Mouse (Mus musculus) lung, postnatal 4 days (tissue): ENCODE results near the gene Coro2b.

Experiments
- DNase-seq, 2 experiments: peaks; one replicate each; pipeline ENCODE4 v3.0.0; 2021

Gene Coro2b

DNA sequence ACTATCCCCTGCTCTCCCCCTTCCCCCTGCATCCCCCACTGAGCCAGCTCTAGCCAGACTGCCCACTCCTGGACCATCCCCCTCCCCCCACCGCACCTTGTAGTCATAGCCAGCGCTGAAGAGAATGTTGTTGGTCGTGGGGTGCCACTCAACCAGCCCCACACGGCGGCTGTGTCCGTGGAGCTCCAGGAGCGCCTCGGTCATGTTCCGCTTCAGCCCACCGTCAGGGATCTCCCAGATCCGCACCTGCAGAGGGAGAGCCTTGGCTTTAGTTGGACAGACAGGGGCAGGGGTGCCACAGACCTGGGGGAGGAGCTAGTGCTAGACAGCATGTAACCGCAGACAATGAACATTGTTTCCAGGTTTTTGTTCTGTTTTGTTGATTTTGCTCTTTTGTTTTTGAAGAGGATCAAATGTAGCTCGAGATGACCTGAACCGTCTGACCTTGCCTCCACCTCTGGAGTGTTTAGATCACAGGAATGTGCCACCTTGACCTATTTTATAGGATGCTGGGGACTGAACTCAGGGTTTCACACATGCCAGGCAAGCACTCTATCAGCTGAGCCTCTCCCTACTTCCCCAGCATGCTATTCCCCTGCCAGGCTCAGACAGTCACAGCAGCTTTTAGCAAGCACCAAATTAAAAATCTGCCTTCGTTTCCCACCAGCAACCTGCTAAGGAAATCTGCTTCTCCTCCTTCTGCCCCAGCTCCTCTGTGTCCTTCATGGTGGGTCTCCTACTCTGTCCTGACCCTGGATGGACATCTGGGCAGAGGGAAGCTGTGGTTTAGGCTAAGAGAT, 104.4 kb downstream of the Coro2b start:
- no peak for DNase-seq

DNA sequence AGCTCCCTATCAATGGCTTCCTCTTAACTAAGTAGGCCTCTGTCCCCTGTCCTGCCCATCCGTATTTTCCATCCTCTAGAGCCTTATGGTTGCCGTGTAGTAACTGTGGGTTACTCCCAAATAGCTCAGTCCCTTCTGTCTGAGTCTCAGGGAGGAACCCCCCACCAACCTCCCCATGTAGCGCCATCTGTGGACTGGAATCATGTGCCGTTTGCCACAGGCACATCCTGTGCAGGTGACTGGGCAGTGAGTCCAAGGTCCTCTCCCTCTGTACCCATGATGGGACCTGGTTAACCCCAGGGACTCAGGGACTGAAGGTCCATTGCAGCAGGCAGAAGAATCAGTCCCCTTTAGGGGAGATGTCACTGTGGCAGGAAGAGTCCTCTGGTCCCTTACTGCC, 106.1 kb downstream of the Coro2b start:
- no peak for DNase-seq

DNA sequence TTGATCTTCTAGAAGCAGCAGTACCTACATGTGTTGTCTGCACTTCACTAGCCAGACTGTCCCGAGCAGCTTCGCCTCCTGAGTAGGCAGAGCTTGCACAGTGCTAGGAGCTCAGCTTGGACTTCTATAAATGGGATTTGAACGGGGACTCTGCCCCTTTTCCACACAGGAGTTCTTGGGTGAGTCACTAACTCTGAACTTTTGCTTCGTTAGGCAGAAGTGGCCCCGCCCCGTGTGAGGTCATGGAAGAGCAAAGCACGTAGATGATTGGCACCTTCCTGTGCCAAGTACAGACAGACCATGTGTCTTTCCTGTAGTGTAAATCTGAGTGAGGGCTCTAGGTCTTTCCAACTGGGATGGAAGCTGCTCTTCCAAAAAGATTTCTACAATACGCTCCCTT, 109.8 kb downstream of the Coro2b start:
- DNase-seq: peak; percentile 50 to 54

DNA sequence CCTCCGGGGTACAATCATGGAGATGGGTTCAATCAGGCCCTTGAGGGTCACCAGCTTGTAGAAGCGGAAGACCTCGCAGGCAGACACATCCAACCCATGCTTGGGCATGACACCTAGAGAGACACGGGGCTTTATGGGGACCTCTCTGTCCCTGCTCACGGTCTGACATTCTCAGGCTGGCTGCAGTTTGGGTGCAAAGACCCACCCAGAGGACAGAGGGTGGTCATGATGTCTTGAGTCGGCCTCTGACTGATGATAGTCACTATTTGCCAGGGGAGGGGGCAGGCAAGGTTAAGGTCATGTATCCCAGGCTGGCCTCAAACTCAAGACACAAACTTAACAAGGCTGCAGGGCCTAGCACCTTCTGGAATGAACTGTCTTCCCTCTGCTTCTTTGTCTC, 110.3 kb downstream of the Coro2b start:
- no peak for DNase-seq

DNA sequence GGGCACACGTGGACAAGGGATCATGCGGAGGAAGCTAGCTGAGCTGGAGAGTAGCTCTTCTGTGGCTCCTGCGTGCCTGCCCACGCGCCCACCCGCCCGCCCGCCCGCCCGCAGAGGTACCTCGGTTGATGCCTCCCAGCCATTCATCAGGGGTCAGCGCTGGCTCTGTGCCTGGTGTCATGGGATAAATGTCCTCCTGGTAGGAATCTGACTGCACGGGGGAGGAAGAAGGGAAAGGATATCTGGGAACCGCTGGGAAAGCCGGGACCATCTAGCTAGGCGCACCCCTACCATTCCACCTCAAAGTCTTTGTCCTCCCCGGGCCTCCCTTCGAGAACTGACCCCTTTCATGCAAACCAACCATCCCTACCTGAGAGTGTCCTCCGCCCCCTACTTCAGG, 110.8 kb downstream of the Coro2b start:
- no peak for DNase-seq

DNA sequence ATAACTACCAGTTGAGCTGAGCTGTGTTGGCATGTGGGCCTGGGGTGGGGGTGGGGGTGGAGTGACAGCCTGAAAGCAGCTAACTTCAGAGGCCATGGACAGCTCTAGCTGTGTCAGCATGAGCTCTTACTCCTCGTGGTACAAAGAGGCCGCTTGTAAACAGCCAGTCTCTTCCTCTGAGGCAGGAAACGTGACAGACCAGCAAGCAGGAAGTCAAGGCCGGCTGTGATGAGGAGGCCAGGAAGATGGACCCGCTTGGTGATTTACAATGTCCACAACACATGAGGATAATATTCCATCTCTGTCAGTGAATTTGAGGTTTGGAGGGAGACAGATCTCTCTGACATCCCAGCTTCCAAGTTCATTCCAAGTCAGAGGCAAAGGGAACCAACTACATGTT, 111.6 kb downstream of the Coro2b start:
- DNase-seq: peak; percentile 50 to 57

DNA sequence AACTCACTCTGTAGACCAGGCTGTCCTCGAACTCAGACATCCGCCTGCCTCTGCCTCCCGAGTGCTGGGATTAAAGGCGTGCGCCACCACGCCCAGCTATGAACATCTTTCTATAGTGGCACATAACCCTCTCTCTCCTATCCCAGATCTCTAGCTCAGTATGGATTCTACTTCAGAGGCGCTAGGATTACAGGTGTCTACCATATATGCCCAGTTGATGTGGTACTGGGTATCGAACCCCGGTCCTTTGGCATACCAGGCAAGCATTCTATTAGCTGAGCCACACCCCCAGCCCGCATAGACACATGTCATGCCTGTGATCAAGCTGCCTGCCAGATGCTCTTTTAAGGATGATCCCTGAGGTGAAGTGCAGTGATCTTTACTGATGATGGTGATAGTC, 113.0 kb downstream of the Coro2b start:
- no peak for DNase-seq

DNA sequence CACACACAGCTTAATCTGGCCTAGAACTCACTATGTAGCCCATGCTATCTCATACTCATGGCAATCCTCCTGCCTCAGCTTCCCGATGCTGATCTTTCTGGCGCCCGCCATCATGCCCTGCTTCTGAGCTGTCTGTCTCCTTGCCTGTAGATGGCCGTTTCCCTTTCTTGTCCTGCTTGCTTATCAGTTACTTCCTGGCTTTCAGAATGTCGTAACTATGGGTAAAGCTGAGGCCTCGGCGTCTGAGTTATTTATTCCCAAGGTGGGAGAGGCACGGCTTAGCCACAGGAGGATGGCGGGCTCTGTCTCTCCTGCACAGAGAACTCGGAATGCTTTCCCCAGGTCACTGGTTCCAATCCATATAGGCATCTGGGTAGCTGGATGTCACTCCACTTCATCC, 113.9 kb downstream of the Coro2b start:
- no peak for DNase-seq

DNA sequence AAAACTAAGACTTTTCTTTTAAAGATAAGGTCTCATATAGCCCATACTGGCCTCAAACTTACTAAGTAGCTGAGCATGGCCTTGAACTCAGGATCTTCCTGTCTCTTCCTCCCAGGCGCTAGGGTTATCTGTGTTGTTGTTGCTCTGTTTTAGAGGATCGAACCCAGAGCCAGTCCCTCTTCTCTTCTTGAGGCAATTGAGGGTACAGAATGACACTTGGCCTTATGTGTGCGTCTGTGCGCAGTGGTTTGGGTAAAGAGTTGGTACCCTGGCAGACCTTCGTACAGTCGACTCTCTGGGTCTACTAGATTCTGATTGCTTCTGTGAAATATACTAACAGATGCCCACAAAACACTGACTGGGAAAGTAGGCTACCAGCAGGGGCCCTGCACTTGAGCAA, 114.9 kb downstream of the Coro2b start:
- no peak for DNase-seq

DNA sequence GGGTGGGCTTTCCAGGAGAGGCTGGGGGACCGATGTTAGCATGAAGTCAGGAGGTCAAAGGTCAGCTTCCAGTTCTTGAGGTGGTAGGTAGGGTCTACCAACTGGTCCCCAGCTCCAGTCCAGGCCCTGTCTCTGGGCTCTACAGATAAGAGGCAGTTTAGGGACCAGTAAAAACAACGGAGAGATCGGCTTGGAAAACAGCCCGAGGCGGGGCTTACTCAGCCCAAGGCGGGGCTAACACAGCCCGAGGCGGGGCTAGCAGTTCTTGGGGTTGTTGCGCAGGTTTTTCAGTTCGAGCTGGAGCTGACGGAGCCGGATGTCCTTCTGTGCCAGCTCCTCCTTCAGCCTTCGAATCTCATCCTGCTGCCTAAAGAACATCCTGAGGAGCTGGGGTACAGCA, 115.8 kb downstream of the Coro2b start:
- peak; percentile 88 to 92 for DNase-seq

DNA sequence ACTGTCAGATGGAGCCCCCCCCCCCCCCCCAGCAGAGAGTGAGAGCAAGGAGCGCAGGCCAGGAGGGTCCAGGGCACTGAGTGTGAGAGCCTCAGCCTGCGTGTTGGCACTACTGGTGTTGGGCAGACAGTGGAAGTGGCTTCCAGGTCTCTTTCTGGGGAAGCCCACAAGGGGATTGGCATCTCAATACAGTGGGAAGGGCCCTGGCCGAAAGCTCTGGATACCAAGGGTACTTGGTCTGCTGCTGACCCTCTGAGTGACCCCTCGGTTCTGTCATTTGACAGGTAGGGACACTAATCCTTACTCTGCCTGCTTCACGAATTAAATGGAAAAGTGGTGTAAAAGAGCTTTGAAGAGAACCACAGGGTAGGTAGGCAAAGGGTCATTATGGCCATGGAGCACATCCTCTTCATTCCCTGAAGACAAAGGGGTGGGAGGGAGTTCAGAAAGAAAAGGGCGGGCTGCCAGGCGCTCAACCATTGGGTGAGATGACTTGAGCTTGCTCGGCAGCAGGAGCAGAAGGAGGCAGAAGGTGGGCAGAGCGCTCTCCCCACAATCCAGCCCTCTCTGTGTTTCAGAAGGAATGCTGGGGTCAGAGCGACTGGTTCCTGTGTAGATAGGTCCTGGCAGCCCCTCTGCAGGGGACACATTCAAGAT, 116.5 kb downstream of the Coro2b start:
- peak; percentile 46 to 66 for DNase-seq

DNA sequence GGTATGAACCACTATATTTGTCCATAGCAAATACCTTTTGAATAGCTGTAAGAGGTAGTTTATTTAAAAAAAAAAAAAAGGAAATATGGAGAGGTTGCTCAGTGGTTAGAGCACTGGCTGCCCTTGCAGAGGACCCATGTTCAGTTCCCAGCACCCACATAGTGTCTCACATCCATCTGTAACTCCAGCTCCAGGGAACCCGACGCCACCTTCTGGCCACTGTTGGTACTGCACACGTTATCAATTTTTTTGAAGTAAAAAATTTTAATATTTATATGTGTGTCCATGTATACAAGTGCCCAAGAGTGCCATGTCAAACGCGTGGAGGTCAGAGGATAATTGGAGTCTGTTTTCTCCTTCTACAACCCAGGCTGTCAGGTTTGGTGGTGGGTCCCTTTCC, 118.1 kb downstream of the Coro2b start:
- DNase-seq: no peak

DNA sequence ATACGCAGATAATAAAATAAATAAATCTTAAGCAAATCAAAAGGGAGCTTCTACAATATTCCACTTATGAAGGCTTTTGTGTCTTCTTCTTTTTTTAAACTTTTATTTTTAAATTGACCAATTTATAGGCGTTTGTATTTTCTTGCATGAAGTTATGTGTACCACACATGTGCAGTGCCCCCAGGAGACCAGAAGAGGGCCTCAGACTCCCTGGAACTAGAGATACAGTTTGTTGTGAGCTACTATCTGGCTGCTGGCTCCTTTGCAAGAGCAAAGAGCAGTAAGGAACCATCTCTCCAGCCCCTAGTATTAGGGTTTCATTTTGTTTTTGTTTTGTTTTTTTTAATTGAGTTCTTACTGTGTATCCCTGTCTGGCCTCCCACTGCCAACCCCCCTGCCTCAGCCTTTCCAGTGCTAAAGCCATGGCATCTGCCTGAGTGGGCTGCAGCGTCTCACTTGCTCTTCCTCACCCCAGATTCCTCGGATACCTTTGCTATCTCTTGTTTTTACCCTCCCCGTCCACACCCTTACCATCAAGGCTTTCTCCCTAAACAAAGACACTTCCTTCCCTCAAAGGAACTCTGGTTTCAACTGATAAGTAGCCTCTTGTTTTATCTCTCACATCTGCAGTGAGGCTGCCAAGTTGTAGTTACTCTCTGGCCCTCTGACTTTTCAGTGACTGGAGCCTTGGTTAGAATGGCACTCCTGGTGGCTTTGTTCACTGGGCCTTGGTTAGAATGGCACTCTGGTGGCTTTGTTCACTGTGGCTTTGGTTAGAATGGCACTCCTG, 129.3 kb downstream of the Coro2b start:
- peak; percentile 39 to 51 for DNase-seq

DNA sequence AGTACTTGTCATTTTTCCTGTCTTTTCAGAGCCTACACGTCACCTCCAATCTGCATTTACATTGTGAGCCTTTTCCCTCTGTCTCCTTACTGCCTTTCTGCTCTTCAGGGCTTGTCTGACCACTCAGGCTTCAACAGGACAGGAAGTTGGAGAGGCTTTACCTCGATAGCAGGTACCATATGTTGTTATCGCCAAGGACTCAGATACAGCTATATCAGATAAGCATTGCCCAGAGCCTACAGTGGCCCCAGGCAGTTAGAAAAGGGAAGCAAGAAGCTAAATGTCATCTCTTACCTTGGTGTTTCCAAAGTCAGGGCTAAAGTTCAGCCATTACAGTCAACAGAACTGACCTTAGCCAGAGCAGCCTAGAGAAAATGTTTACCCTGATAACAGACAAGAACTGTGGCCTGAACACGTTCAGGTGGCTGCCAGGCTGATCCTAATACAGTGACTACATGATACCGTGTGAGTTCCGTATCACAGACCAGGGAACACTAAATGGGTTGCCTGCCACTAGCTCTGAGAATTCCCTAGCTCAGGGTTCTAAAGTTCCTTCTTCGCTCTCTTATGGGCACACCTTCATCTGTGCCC, 130.3 kb downstream of the Coro2b start:
- DNase-seq: no peak

DNA sequence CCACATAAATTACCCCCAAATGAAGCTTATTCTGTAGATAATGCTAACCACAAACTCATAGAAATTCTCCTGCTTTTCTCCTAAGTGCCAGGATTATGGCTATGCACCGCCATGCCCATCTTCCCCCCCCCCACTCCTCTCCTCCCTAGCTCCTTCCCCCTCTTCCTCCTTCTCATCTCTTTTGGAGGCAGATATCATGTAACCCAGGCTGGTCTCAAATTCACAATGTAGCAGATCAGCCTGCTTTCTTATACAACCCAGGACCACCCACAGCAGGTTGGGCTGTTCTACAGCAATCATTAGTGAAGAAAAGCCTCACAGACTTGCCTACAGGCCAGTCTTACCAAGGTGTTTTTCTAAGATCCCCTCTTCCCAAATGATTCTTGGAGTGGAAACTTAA, 135.3 kb downstream of the Coro2b start:
- no peak for DNase-seq

DNA sequence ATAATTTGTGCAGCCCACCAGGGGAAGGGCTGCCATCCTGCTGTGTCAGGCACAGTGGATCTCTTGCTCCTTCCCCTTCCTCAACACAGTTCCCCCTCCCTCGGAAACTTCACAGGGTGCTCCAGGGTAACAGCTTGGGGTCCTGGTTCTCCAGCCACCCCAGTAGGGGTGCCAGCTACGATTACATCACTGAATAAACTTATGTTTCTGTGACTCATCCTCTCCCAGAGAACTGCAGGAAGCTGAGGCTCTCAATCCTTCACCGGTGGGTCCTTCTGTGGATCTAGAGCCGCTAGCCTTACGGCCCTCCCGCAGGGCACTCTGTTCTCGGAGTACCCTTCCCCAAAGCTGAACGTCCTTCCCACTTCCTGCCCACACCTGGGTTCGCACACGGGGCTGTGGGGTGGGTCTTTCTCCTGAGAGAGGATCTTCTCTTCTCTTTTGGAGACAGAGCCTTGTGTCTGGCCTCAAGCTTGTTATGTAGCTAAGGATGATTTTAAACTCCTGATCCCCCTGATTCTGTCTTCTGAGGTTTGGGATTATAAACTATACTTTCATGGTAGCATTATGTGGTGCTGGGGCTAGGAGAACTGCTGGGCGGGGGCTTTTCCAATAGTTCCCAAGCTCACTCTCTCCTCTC, 136.2 kb downstream of the Coro2b start:
- no peak for DNase-seq

DNA sequence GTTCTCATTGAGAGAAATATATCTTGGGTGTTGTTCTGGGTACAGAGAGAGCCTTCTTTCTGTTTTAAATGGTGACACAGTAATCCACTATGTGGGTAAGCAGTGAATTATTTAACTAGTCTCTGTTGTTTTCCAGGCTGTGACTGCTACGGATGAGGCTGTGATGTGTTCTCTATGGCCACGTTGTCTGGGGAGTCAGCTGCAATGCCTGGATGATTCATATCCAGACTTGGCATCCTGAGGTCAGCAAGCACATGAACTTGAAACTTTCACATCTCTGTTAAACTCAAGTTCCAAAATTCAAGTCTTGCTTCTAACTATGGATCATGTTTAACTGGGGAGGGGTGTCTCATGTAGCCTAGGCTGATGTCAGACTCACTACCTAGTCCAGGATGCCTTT, 142.7 kb downstream of the Coro2b start:
- DNase-seq: no peak

DNA sequence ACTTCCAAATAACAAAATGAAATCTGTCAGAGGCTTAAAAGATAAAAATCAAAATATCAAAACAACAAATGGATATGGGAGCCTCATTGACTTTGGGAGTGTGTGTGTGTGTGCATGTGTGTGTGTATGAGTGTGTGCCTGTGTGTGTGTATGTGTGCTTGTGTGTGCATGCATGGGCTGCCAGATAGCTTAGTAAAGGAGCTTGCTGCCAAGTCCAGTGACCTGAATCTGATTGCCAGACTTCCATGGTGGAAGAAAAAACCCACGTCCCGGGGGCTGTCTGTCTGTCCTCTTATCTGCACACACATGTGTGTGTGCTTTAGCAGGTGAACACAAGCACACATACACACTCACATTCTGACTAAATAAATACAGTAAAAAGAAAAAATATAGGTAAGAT, 143.3 kb downstream of the Coro2b start:
- DNase-seq: no peak

DNA sequence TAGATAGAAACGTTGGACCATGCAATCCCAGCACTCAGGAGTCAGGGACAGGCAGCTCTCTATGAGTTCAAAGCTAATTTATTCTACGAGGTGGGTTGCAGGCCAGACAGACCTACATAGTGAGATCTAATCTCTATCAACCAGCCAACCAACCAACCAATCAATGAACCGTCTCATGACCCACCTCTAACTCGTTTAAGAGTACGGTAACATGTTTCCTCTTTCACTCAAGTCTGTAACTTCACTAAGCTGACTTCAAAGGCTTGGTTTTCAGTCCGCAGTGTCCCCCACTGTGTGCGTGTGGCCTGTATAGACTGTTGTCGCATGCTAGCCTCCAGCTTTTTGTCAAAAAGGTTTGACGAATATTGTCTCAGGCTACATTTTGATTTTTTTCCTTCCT, 147.1 kb downstream of the Coro2b start:
- no peak for DNase-seq

DNA sequence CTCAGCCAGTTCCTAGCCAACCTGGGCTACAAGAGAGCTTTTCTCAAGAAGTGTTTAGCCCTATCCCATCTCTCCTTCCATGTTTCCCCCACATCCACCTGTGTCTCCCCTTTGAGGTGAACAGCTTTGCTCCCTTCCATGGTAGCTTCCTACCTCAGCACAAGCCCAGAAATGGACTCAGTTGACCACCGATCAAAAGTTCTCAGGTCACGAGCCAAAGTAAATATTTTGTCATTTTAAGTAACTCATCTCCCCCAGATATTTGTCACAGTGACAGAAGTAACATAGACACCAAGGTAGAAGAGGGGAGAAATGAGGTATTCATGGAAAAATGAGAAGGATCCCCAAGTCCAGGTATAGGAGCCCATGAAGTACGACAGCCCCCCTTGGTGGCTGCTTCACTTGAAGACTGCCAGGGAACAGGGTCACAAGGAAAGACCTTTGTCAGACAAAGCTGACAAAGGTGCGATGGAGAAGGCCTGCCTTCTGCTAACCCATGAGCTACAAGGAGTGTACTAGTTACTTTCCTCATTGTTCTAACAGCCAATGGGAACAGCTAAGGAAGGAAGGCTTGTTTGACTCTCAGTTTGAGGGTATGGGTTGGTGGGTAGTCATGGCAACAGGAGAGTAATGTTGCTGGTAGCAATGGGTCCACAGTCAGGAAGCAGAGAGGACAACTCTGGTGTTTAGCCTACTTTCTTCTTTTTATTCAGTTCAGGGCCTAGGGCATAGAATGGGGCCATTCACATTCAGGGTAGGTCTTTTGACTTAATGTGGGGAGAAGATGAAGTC, 150.9 kb downstream of the Coro2b start:
- no peak for DNase-seq

DNA sequence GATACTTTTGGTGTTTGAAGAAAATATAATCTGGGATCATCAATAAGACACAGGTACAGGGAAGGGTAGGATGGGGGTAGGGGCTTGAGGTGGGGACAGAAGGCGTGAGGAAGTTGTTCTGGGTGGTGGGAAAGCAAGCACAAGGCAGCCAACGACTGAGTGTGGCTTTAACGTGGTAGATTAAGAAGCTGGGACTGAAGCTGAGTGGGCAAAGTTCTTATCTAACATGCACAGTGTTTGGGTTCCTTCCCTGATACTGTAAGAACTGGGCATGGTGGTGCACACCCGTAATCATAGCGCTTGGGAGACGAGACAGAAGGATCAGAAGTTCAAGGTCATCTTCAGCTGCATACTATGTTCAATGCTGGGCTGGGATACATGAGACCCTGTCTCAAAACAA, 151.8 kb downstream of the Coro2b start:
- no peak for DNase-seq

DNA sequence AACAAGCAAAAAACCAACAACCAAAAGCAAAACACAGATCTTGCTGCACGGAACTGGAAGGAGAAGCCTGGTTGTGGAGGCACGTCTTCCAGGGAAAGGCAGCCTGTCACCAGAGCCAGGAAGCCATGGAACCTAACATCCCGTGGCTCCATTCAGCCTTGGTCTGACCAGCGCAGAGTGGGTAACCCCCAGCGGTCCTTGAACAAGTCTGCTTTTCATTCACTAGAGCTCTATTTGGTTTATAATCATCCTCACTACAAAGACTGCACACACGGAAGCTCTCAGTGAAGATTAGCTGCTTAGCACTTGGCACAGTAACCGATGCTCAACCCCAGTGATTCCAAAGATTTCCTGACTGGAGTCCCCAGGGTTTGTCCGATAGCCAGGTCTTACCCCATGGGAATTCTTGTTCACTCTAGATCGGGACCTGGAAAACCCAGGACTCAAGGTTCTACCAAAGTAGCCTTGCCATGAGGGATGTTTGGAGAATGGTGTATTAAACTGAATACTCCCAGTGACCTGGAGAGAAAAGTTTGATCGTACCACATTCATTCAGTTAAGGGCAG, 154.2 kb downstream of the Coro2b start:
- no peak for DNase-seq
